Mouse (Mus musculus): ENCODE results near the gene Disp3.

The Disp3 gene

DNA sequence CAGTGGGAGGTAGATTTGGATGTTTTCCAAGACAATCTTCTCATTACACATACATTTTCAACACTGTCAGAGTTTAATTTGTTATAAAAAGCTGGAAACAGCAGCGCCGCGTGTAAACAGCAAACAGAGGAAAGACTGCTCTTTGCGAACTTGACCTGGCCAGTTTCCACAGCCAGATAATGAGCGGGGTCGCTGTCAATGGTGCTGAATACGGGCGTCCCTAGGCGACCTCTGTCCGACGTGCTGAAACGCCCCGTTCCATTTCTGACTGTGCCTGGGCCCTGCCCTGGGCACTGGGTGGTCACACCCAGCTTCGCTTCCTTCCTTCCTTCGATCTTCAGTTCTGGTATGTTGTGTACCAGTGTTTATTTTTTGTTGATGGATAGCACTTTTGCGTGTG is 58.1 kb downstream of the Disp3 start:
- in situ Hi-C loops (cut with MboI; ENCODE audit: unreplicated experiment in 2 of 2) = no loop called here

DNA sequence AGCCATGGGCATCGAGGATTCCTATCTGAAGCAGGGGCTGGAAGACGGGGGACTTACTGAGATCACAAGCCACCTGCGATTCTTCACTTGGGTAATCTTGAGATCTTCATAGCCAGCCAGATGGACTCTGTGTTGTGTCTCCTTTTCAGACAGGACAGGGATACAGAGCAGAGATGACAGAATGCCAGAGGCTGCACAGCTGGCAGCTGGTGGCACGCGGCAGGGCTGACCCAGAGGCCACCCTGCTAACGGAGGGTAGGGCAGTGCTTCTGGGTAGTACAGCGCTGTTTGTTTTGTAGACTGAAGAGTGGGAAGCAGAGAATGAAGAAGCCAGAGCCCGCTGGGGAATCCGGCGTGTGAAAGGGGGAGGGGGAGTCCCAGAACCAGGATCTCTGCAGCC is 64.8 kb downstream of the Disp3 start:
- in situ Hi-C loops (cut with MboI; ENCODE audit: unreplicated experiment in 2 of 2) = no loop called here

DNA sequence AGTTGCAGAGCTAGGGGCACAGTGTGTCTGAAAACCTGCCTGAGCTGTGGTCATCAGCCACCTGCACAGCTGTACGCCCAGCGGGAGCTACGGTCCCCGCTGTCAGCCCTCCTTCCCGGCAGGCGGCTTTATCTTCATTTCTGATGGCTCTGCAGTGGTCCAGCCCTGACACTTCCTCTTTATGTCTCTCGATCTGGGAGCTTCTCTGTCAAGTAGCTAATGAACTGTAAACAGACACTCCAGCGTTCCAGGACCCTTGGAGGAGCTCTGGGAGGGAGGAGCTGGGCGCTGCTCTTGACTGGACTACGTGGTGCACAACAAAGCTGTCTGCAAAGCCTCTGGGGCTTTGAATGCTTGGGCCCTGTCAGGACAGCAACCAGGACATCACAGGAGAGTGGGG is 67.1 kb downstream of the Disp3 start:
- in situ Hi-C loops (cut with MboI; ENCODE audit: unreplicated experiment in 2 of 2) = no loop called here

DNA sequence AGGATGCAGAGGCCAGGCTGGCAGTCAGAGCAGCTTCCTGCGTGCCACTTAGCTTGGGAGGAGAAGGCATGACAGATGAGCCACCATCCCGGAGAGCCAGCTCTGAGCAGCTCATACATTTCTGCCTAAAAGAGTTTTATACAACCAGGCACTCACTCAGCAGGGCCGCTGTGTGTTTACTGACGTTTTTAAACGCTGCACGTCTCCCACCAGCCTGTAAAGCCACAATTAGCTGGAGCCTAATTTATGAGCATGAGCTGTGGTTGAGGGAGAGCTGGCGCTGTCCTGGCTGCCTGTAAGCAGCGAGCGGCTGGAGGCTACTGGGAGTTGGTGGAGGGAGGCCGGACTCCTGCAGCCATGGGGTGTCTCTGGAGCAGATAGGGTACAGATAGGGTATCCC is 69.5 kb downstream of the Disp3 start:
- in situ Hi-C loops (cut with MboI; ENCODE audit: unreplicated experiment in 2 of 2) = no loop called here

DNA sequence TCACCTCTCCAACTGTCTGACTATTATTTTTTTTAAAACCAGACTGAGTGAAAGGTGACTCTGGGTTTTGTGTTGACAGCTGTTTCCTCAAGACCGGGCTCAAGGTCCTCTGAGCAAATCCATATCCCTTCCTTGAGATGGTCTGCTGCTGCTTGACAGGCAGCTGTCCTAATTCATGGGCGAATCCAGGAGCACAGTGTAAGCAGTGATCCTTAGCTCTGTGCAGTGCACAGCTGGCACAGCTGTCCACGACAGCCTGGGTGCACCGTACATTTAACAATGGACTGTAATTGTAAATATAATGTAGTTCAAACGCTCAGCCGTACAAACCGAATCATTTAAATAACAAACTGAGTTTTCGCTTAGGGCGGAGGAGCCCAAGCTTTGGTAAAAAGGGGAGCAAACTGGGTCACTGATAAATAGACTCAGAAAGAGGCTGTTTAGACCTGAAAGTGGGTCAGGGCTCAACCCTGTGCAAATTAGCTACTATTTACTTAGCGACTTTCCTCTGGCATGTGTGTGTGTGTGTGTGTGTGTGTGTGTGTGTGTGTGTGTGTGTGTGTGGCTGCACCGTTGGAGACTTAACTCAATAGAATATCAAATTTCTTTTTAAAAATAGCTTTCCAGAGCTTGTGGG is 72.4 kb downstream of the Disp3 start:
- in situ Hi-C loops (cut with MboI; ENCODE audit: unreplicated experiment in 2 of 2) = no loop called here

DNA sequence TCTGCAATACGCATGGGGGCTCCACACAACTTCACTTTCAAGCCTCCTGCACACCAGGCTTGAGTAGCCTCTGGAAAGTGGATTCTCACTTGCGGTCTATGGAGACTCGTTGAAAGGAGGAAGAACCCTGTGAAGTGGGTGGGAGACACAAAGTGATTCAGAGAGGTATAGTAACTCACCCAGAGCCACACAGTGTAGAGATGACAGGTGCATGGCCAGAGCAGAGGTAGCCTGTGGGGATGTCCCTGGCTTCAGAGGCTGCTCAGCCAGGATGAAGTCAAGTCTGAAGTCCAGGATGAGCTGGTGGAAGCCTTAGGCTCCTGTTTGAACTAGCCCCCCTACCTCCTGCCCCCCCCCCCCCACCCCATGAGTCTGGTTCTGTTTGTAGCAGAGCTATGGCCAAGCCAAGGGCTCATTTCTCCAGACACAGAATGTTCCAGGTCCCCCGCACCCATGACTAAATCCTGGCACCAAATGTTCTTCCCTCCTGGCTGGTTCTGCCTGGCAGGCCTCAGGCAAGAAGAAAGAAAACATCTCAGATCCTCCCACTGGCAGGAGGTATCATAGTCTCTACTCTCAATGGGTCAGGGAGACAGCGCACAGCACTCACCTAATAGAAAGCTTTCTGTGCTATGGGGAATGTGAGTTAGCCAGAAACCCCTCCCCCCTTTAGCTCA is 73.2 kb downstream of the Disp3 start:
- in situ Hi-C loops (cut with MboI; ENCODE audit: unreplicated experiment in 2 of 2) = no loop called here

DNA sequence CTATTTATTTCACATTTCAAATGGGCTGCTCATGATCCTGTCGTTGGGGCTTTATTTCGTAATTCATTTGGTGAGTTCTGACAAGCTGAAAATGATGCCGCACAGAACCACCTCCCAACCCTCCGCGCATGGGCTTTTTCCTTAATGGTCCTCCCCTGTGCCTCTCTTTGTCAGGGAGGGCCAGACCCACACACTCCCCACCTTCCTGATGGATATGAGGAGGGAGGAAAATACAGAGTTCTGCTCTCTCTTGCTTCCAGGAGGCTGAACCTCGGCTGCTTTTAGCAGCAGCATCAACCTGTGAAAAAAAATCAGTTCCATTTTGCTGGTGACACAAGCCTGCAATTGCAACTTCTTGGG is 82.9 kb downstream of the Disp3 start:
- in situ Hi-C loops (cut with MboI; ENCODE audit: unreplicated experiment in 2 of 2) = no loop called here

DNA sequence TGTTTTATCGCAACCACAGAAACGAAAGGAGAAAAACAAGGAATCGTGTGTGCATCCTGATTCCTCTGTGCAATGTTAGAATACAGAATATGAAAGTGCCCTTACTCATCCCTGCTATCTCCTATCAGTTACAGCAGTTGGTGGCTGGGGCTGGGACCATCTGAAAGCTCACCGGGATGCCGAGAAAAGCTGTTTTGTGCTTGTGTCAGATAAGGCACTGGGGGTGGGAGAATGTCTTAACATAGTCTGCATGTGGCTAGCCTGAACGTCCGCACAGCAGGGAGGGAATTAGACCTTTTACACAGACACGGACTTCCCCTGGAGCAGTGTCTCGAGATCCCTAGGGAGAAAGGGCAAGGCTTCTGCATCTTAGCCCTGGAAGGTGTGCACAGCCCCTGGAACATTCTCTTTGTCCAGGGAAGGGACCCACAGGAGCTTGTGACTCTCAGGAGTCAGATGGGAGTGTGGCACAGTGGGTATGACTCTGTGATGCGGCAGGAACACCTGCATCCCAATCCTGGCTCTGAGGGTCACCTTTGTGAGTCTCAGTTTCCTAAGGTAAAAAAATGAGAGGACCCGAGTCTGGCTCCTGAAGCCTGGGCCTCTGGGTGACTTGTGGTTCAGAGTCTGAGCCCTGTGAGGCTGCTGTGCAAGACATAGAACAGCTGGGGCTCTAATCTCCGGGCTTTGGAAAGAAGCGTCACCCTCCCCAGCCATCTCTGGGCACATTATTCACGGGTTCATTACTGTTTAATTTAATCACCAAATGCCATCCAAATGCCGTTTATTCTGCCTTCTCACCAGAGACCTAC is 83.5 kb downstream of the Disp3 start:
- in situ Hi-C loops (cut with MboI; ENCODE audit: unreplicated experiment in 2 of 2) = no loop called here

DNA sequence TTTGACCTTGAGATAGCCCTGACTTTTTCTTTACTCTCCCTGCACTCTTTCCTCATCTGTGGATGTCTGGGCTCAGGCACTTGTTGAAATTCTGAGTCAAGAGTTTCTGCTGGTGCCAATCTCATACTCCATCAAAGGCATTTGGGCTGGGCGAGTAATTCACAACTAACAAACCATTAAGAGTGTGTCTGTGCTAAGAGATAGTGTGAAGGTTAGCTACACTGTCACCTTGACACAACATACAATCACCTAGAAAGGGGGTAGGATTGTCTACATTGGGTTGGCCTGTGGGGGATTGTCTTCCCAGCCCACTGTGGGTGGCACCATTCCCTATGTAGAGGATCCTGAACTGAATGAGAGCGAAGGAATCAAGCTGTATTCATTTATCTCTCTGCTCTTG is 84.2 kb downstream of the Disp3 start:
- in situ Hi-C loops (cut with MboI; ENCODE audit: unreplicated experiment in 2 of 2) = no loop called here

DNA sequence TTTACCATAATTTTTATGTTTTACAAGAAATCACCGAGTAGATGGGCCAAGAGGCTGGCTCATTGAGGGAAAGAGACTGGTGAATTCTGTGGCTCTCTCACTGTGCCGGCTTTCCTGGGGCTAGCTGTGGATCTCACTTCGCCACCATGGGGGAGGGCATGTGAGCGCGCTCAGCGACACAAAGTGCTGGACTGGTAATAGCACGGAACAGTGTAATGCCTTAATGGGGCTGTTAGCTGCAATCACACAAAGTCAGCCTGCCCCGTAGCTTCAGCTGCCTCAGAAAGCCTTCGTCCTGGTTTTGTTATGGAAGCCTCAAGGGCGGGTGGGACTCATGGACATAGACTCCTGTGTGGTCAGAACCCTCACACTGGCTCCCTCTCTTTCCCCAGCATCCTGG is 89.0 kb downstream of the Disp3 start:
- in situ Hi-C loops (cut with MboI; ENCODE audit: unreplicated experiment in 2 of 2) = no loop called here

DNA sequence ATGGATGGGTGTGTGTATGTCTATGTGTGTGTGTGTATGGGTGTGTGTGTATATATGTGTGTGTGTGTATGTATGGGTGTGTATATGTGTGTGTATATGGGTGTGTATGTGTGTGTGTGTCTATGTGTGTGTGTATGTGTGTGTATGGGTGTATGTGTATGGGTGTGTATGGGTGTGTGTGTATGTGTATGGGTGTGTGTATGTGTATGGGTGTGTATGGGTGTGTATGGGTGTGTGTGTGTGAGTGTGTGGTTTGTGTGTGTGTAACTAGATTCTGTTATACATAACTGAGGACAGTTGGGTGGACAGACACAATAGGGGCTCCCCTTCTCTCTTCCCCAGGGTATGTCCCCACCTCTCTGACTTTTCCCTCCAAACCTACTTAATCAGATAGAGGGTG is 93.4 kb downstream of the Disp3 start:
- in situ Hi-C loops (cut with MboI; ENCODE audit: unreplicated experiment in 2 of 2) = no loop called here

DNA sequence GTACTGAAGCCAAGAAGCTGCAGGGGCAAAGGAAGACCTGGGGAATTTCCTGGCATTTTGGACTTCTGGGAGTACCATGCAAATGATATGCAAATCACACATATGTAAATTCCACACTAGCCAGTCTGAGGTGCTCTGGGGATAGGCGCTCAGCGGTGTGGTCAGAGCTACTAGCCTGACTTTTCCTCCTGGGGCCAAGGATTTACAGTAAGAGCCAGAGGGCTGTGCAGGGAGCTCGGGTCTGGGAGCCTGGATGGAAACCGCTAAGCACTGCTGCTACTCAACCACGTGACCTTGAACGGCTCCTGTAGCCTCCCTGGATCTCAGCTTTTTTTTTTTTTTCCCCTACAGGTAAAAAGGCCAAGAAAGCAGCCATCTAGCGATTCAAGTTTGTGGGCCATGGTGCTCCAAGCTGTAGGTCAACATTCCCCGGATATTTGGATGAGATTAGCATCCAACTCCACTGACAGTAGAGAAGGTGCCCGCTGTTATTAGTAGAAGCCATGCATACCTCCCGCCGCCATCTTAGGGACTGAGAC is 95.0 kb downstream of the Disp3 start:
- in situ Hi-C loops (cut with MboI; ENCODE audit: unreplicated experiment in 2 of 2) = no loop called here

Measured in v-Abl transformed pro-B cells (cell line).